Mouse (Mus musculus): ENCODE data around the gene Zfp747. TPM values are rescaled to one million over a fixed set of nuclear protein-coding genes. Genes with fewer than 3 reads are reported as not detected.
"Not testable (repeated sequence)": the region's sequence is repeated elsewhere in the genome, so short reads cannot be mapped to it uniquely, and the experiment has no call there.

Zfp747 gene
- total RNA-seq (2021), result 1 to 10 TPM; 1.6 to 3.2 TPM
- long read RNA-seq, experiment 1, result 0 reads
- long read RNA-seq, experiment 2, partial matches to known transcripts, result 0 of 1 reads
- long read RNA-seq, experiment 2, other reads (novel, unspliced or antisense), result 0 of 1 reads

- peak; percentile 83 to 89 for DNase-seq
- intact Hi-C loops (cut with DNase I), result not testable (repeated sequence)
These were observed at the start of gene Zfp747 for GRCm38 (mm10) chr7:127375271-127376245. Gene Zfp747, minus strand, starts transcription at chr7:127376050.

- no peak for DNase-seq
- intact Hi-C loops (cut with DNase I), result no loop called here
These were observed 49.4 kb upstream of the Zfp747 start for GRCm38 (mm10) chr7:127425291-127425690.

GRCm38 (mm10) chr7:127422247-127422646 lies 46.4 kb upstream of the Zfp747 start:
- intact Hi-C loops (cut with DNase I), result no loop called here

DNA sequence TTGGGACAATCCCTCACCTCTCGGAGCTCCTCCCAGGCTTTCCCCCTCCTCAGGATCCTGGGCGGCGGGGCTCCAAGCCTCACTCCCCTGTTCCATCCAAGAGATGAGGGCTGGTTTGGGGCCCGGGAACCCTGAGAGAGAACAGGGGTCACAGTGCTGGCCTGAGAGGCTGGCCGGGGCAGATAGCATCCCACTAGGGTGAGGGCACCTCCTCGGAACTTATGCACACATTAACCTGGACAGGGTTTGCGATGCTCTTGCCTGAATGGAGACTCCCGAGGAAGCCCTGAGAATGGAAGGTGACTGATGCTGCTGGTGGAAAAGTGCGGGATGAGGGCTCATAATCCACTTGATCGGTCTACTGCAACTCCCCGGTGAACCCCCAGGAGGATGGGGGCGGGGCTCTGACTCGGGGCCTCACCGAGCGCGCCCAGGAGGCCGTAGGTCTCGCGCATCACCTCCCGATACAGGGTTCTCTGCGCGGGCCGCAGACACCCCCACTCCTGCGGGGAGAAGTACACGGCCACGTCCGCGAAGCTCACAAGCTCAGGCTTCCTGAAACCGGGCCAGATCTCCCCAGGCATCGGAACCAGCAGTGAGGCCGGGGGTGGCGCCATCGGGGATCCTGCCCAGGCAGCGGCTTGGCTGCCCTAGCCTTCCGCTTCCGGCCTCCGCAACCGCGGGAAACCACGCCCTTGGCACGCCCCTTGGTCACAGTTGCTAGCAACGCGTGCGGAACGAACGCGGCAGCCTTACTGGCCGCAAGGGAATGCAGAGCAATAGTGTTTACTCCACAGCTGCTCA lies 45.7 kb upstream of the Zfp747 start, which contains the start of gene Zfp688:
Zfp688 (minus strand) TSS at position 681 of the 804 bp plus-strand sequence.
- peak; percentile 91 to 94 for DNase-seq
- intact Hi-C loops (cut with DNase I), result no loop called here

More at GRCm38 (mm10) chr7:127422247-127422646, 46.4 kb upstream of the Zfp747 start:
- DNase-seq, result no peak

DNA sequence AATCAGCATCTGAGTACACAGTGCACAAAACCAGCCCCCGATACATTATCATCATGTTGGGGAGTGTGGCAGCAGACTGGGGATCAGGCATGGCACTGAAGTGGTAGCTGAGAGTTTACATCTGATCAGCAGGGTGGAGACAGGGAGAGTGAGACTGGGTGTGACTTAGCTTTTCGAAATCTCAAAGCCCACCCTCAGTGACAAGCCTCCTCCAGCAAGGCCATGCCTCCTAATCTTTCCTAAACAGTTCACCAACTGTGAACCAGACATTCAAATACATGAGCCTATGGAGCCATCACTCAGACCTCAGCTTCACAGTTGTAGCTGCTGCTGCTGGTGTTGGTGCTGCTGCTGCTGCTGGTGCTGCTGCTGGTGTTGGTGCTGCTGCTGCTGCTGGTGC lies 35.6 kb upstream of the Zfp747 start:
- DNase-seq, result no peak
- intact Hi-C loops (cut with DNase I), result no loop called here

- peak; percentile 75 to 78 for DNase-seq
- intact Hi-C loops (cut with DNase I), result not testable (repeated sequence)
These were observed 30.4 kb upstream of the Zfp747 start, which contains the start of gene Zfp764 for GRCm38 (mm10) chr7:127406002-127406987. Gene Zfp764, minus strand, starts transcription at chr7:127406822.

- intact Hi-C loops (cut with DNase I); DNase-seq: not testable (repeated sequence)
These were observed 28.3 kb upstream of the Zfp747 start for GRCm38 (mm10) chr7:127404101-127404500.

DNA sequence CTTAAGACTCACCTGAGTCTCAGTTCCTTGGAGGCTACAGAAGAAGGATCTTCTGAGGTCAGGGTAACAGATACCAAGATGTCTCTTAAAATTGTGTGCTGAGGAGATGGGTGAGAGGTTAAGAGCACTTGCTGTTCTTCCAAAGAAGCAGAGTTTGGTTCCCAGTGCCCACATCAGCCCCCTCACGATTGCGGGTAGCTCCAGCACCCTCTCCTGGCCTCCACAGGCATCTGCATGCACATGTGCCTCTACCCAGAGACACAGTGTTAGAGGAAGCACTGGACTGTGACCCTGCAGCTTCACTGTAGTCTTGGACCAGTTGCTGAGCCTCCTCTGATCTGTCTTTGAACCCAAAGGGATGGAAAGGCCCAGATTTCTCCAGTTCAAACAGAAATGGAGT lies 27.1 kb upstream of the Zfp747 start:
- DNase-seq, result no peak
- intact Hi-C loops (cut with DNase I), result no loop called here

DNA sequence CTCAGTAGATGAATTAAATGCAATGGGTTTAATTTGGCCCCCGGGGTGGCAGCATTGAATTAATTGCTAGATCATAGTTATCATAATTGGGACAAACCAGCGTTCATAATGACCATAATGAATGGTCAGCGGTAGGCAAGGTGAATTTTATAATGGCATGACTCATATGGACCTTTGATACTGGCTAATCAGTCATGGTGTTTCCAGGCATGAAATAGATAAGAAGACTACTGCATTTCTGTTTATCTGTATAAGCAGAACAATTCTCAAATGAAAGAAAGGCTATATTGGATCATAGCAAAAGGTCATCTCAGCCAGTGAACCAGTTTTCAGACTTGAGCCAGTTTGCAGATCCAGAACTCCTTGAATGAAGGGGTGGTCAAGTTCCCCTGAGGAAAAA lies 24.5 kb upstream of the Zfp747 start:
- intact Hi-C loops (cut with DNase I), result no loop called here
- no peak for DNase-seq

DNA sequence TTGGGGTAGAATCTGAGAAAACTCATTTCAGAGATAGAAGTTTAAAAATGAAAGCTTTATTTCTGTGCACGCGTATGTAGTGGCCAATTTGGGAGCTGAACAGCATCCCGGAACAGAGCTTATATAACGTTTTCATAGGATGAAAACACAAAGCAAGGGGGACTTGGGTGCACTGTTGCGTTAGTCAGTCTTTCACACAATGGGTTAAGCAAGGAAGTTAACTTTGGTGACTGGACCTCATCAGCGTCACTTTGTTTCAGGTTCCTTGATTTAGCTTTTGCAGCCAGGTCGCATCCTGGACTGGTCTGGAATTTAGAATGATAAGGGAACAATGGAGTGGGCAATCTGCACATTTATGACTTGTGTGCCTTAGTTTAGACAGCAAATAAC lies 18.1 kb upstream of the Zfp747 start:
- intact Hi-C loops (cut with DNase I), result no loop called here

DNA sequence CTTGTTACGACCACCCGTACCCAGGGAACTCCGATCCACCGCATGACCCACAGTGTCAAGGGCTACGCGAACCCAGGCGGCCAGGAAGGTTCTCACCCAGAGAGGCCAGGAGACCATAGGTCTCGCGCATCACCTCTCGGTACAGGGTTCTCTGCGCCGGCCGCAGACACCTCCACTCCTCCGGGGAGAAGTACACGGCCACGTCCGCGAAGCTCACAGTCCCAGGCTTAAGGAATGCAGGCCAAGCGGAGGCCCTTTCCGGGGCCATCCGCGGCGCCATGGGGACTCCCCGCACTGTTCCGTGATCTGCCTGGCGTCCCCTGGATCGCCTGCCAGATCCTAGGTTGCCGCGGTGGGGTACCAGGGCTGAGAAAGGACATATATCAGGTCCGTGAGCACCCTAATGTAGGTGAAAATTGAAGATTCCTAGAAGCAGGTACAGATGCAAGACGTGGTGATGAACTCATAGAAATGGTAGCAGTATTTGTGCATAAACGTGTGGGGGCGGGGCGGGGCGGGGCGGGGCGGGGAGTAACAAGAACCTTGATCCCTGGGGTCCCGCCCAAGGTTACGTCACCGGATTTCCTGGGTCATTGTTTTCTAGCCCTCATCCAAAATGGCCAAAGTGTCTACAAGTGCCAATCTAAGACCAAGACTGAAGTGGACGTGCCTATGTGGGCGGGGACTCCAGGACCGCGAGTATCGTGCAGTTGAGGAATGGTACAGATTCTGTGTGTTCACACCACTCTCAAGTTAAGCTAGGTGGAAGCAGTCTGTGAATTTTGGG lies 17.5 kb upstream of the Zfp747 start, which contains the start of gene E430018J23Rik:
E430018J23Rik (minus strand) TSS at position 473 of the 787 bp plus-strand sequence.
- peak; percentile 96 to 97 for DNase-seq
- intact Hi-C loops (cut with DNase I), result no loop called here

More for the DNA sequence above, 18.1 kb upstream of the Zfp747 start:
- no peak for DNase-seq

GRCm38 (mm10) chr7:127392251-127392824 lies 16.5 kb upstream of the Zfp747 start:
- intact Hi-C loops (cut with DNase I), result no loop called here
- DNase-seq, result no peak

DNA sequence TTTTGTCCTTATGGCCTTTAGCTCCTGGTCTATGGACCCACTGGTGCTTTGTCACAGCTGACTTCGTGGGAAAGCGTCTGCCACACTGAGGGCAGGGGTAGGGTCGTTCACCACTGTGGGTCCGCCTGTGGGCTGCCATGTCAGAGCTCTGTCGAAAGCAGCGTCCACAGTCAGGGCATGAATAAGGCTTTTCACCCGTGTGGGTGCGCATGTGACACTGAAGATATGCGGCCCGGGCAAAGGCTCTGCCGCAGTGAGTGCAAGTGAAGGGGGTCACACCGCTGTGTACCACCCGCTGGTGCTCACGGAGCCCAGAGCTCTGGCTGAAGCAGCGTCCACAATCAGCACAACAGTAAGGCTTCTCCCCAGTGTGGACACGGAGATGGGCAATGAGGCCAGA lies 15.7 kb upstream of the Zfp747 start:
- no peak for DNase-seq
- intact Hi-C loops (cut with DNase I), result no loop called here

GRCm38 (mm10) chr7:127390306-127390705 lies 14.5 kb upstream of the Zfp747 start:
- DNase-seq, result no peak
- intact Hi-C loops (cut with DNase I), result no loop called here

GRCm38 (mm10) chr7:127388201-127388600 lies 12.4 kb upstream of the Zfp747 start:
- DNase-seq; intact Hi-C loops (cut with DNase I): not testable (repeated sequence)

- intact Hi-C loops (cut with DNase I), result no loop called here
- peak; percentile 71 to 90 for DNase-seq
These were observed 11.0 kb upstream of the Zfp747 start, which contains the start of gene 9130019O22Rik for GRCm38 (mm10) chr7:127386641-127387392. Gene 9130019O22Rik, minus strand, starts transcription at chr7:127387166.

- intact Hi-C loops (cut with DNase I); DNase-seq: not testable (repeated sequence)
These were observed 9.7 kb upstream of the Zfp747 start for GRCm38 (mm10) chr7:127385560-127385959.

Data from gastrocnemius, postnatal 36 days (tissue).